Mouse (Mus musculus): ENCODE measurements around the gene Med17.

Gene Med17

GRCm38 (mm10) chr9:15245319-15246075 lies 34.2 kb downstream of the Med17 start:
- no peaks in the 10 kb centered on the region for H3K9me3 ChIP-seq (ENCODE audit: low read length)
- H3K4me1 ChIP-seq (replicated peaks; ENCODE audit: low read depth, low read length), result peaks cover 28% of the 10 kb centered on the region
- no peaks in the 10 kb centered on the region for H3K36me3 ChIP-seq (ENCODE audit: insufficient read depth, low read length)
- H3K27me3 ChIP-seq (ENCODE audit: insufficient read depth, low read length), result peaks cover 2% of the 10 kb centered on the region
- H3K4me3 ChIP-seq (replicated peaks; ENCODE audit: low read length), result no peak overlapping the region
- TF ChIP-seq POU5F1 (IDR thresholded peaks at IDR 0.05; ENCODE audit: borderline replicate concordance, low read length) (no peak), NANOG (IDR thresholded peaks at IDR 0.05; ENCODE audit: borderline replicate concordance, low read length) (no peak), CTCF (conservative IDR thresholded peaks at IDR 0.05; ENCODE audit: low read length) (no peak)

GRCm38 (mm10) chr9:15242130-15242529 lies 37.6 kb downstream of the Med17 start:
- TF ChIP-seq NANOG (IDR thresholded peaks at IDR 0.05; ENCODE audit: borderline replicate concordance, low read length) (no peak), POU5F1 (IDR thresholded peaks at IDR 0.05; ENCODE audit: borderline replicate concordance, low read length) (no peak), CTCF (conservative IDR thresholded peaks at IDR 0.05; ENCODE audit: low read length) (no peak)
- no peak overlapping the region for H3K4me3 ChIP-seq (replicated peaks; ENCODE audit: low read length)
- H3K9me3 ChIP-seq (ENCODE audit: low read length), result no peaks in the 10 kb centered on the region
- peaks cover 52% of the 10 kb centered on the region for H3K4me1 ChIP-seq (replicated peaks; ENCODE audit: low read depth, low read length)
- peaks cover 19% of the 10 kb centered on the region for H3K27me3 ChIP-seq (ENCODE audit: insufficient read depth, low read length)
- H3K36me3 ChIP-seq (ENCODE audit: insufficient read depth, low read length), result no peaks in the 10 kb centered on the region

- Histone ChIP-seq H3K9me3 (ENCODE audit: low read length) (no peaks in the 10 kb centered on the region), H3K36me3 (ENCODE audit: insufficient read depth, low read length) (no peaks in the 10 kb centered on the region), H3K4me1 (replicated peaks; ENCODE audit: low read depth, low read length) (peaks cover 58% of the 10 kb centered on the region), H3K4me3 (replicated peaks; ENCODE audit: low read length) (no peak overlapping the region), H3K27me3 (ENCODE audit: insufficient read depth, low read length) (peaks cover 19% of the 10 kb centered on the region)
- no peak for TF ChIP-seq NANOG (IDR thresholded peaks at IDR 0.05; ENCODE audit: borderline replicate concordance, low read length)
- TF ChIP-seq CTCF (conservative IDR thresholded peaks at IDR 0.05; ENCODE audit: low read length), result peak; percentile 85
Observed at GRCm38 (mm10) chr9:15241596-15241939, 38.2 kb downstream of the Med17 start.

- H3K27me3 ChIP-seq (ENCODE audit: insufficient read depth, low read length), result peaks cover 19% of the 10 kb centered on the region
- no peak overlapping the region for H3K4me3 ChIP-seq (replicated peaks; ENCODE audit: low read length)
- H3K4me1 ChIP-seq (replicated peaks; ENCODE audit: low read depth, low read length), result peaks cover 61% of the 10 kb centered on the region
- no peaks in the 10 kb centered on the region for H3K36me3 ChIP-seq (ENCODE audit: insufficient read depth, low read length)
- TF ChIP-seq CTCF (conservative IDR thresholded peaks at IDR 0.05; ENCODE audit: low read length) (no peak), POU5F1 (IDR thresholded peaks at IDR 0.05; ENCODE audit: borderline replicate concordance, low read length) (no peak), NANOG (IDR thresholded peaks at IDR 0.05; ENCODE audit: borderline replicate concordance, low read length) (no peak)
- no peaks in the 10 kb centered on the region for H3K9me3 ChIP-seq (ENCODE audit: low read length)
Observed at GRCm38 (mm10) chr9:15240863-15241595, 38.7 kb downstream of the Med17 start.

- Histone ChIP-seq H3K36me3 (ENCODE audit: insufficient read depth, low read length) (no peaks in the 10 kb centered on the region), H3K4me1 (replicated peaks; ENCODE audit: low read depth, low read length) (peaks cover 58% of the 10 kb centered on the region), H3K27me3 (ENCODE audit: insufficient read depth, low read length) (peaks cover 19% of the 10 kb centered on the region), H3K9me3 (ENCODE audit: low read length) (no peaks in the 10 kb centered on the region), H3K4me3 (replicated peaks; ENCODE audit: low read length) (peak overlapping the region; percentile 77; the same call in 1 of the 2 replicates)
- TF ChIP-seq CTCF (conservative IDR thresholded peaks at IDR 0.05; ENCODE audit: low read length) (no peak), NANOG (IDR thresholded peaks at IDR 0.05; ENCODE audit: borderline replicate concordance, low read length) (no peak), POU5F1 (IDR thresholded peaks at IDR 0.05; ENCODE audit: borderline replicate concordance, low read length) (no peak)
Observed at GRCm38 (mm10) chr9:15240006-15240405, 39.7 kb downstream of the Med17 start.

- peaks cover 19% of the 10 kb centered on the region for H3K27me3 ChIP-seq (ENCODE audit: insufficient read depth, low read length)
Observed at GRCm38 (mm10) chr9:15239042-15239925, 40.4 kb downstream of the Med17 start, which contains the start of gene Vstm5. TSS of gene Vstm5 (plus strand) at chr9:15239045.

GRCm38 (mm10) chr9:15238297-15238990 lies 41.3 kb downstream of the Med17 start:
- Histone ChIP-seq H3K4me3 (replicated peaks; ENCODE audit: low read length) (peak overlapping the region; percentile 77), H3K36me3 (ENCODE audit: insufficient read depth, low read length) (no peaks in the 10 kb centered on the region), H3K9me3 (ENCODE audit: low read length) (no peaks in the 10 kb centered on the region), H3K4me1 (replicated peaks; ENCODE audit: low read depth, low read length) (peaks cover 58% of the 10 kb centered on the region), H3K27me3 (ENCODE audit: insufficient read depth, low read length) (peaks cover 19% of the 10 kb centered on the region)
- TF ChIP-seq POU5F1 (IDR thresholded peaks at IDR 0.05; ENCODE audit: borderline replicate concordance, low read length), result no peak
- no peak for TF ChIP-seq CTCF (conservative IDR thresholded peaks at IDR 0.05; ENCODE audit: low read length)
- no peak for TF ChIP-seq NANOG (IDR thresholded peaks at IDR 0.05; ENCODE audit: borderline replicate concordance, low read length)

More at GRCm38 (mm10) chr9:15239042-15239925, 40.4 kb downstream of the Med17 start, which contains the start of gene Vstm5:
- TF ChIP-seq NANOG (IDR thresholded peaks at IDR 0.05; ENCODE audit: borderline replicate concordance, low read length) (no peak), POU5F1 (IDR thresholded peaks at IDR 0.05; ENCODE audit: borderline replicate concordance, low read length) (no peak), CTCF (conservative IDR thresholded peaks at IDR 0.05; ENCODE audit: low read length) (no peak)
- H3K9me3 ChIP-seq (ENCODE audit: low read length), result no peaks in the 10 kb centered on the region
- peak within 1 kb of the TSS; percentile 77 for H3K4me3 ChIP-seq (replicated peaks; ENCODE audit: low read length)
- H3K4me1 ChIP-seq (replicated peaks; ENCODE audit: low read depth, low read length), result peaks cover 58% of the 10 kb centered on the region
- H3K36me3 ChIP-seq (ENCODE audit: insufficient read depth, low read length), result no peaks in the 10 kb centered on the region
